Mouse (Mus musculus) CH12.LX (cell line): Measurements from ENCODE around the gene Ube2h. TPM values are rescaled to one million over a fixed set of nuclear protein-coding genes. Genes with fewer than 3 reads are reported as not detected.

Experiments
- DNase-seq: peaks from one replicate; pipeline ENCODE4 v3.0.0-alpha.2; 2013; ENCODE audit errors: extremely low read depth
- H3K27ac ChIP-seq: 2 replicates; pipeline ENCODE4 v1.5.1; 2012; ENCODE audit warnings: low read depth, mild to moderate bottlenecking, control low read depth, moderate library complexity; ENCODE audit not compliant: insufficient read depth
- H3K27me3 ChIP-seq: replicated peaks from 2 replicates; pipeline ENCODE3; 2012; ENCODE audit warnings: inconsistent platforms
- H3K36me3 ChIP-seq, 2 experiments: replicated peaks in 1 of 2; 2 replicates each; pipeline versions ENCODE3 to v1.6.1; 2012; ENCODE audit warnings: inconsistent platforms in 1 of 2, low read length in 1 of 2, mild to moderate bottlenecking in 1 of 2, mixed read lengths in 1 of 2, moderate library complexity in 1 of 2; ENCODE audit not compliant: control insufficient read depth in 1 of 2, insufficient read depth in 1 of 2
- H3K4me1 ChIP-seq, 2 experiments: 2 replicates each; pipeline ENCODE4 v1.6.1; 2012; ENCODE audit warnings: inconsistent platforms in 1 of 2, moderate library complexity in 1 of 2; ENCODE audit not compliant: insufficient read depth in 2 of 2, control insufficient read depth in 1 of 2
- H3K4me2 ChIP-seq: 2 replicates; pipeline ENCODE4 v1.6.1; 2012; ENCODE audit warnings: low read depth, mild to moderate bottlenecking, control low read depth; ENCODE audit not compliant: poor library complexity, insufficient read depth, severe bottlenecking
- H3K4me3 ChIP-seq, 3 experiments: fragments of 150-350 bp in 1 of 3; sonication (generic) in 1 of 3; replicated peaks in 1 of 3; 2 replicates each; pipeline versions ENCODE3 to v1.5.1; 2011 to 2012; ENCODE audit warnings: low read depth in 2 of 3, low read length in 2 of 3, mild to moderate bottlenecking in 2 of 3, moderate library complexity in 2 of 3, control low read depth in 1 of 3, improper control_type of control experiment in 1 of 3, inconsistent platforms in 1 of 3, mixed read lengths in 1 of 3; ENCODE audit not compliant: poor library complexity in 1 of 3
- H3K79me2 ChIP-seq: replicated peaks from 2 replicates; pipeline ENCODE4 v1.6.1; 2012; ENCODE audit warnings: mild to moderate bottlenecking, moderate library complexity; ENCODE audit not compliant: control insufficient read depth, poor library complexity, insufficient read depth, severe bottlenecking; ENCODE audit errors: extremely low read depth
- H3K9ac ChIP-seq: 2 replicates; pipeline ENCODE4 v1.6.1; 2012; ENCODE audit warnings: low read depth, mild to moderate bottlenecking, control low read depth, moderate library complexity; ENCODE audit not compliant: insufficient read depth
- H3K9me3 ChIP-seq: replicated peaks from 2 replicates; pipeline ENCODE3; 2012; ENCODE audit warnings: low read length, inconsistent platforms, mixed read lengths
- BHLHE40 ChIP-seq: IDR thresholded peaks from 2 replicates; pipeline ENCODE4 v1.6.1; 2011; ENCODE audit warnings: mild to moderate bottlenecking, low read depth, low read length, improper control_type of control experiment
- CHD1 ChIP-seq: IDR thresholded peaks from 2 replicates; pipeline ENCODE4 v1.6.1; 2012; ENCODE audit warnings: low read depth, low read length, improper control_type of control experiment, inconsistent platforms
- CHD2 ChIP-seq: IDR thresholded peaks from 2 replicates; pipeline ENCODE4 v1.6.1; 2011; ENCODE audit warnings: low read length, improper control_type of control experiment
- E2F4 ChIP-seq: IDR thresholded peaks from 2 replicates; pipeline ENCODE4 v1.6.1; 2011; ENCODE audit warnings: low read depth, low read length, improper control_type of control experiment; ENCODE audit not compliant: insufficient replicate concordance
- ELF1 ChIP-seq: IDR thresholded peaks from 2 replicates; pipeline ENCODE4 v1.6.1; 2014; ENCODE audit warnings: low read depth, mild to moderate bottlenecking, inconsistent platforms, low read length, improper control_type of control experiment
- HCFC1 ChIP-seq: IDR thresholded peaks from 2 replicates; pipeline ENCODE4 v1.6.1; 2012; ENCODE audit warnings: low read depth, mild to moderate bottlenecking, inconsistent platforms, low read length, improper control_type of control experiment
- JUN ChIP-seq: IDR thresholded peaks from 2 replicates; pipeline ENCODE4 v1.6.1; 2011; ENCODE audit warnings: low read depth, mild to moderate bottlenecking, low read length, improper control_type of control experiment, moderate library complexity; ENCODE audit not compliant: insufficient read depth
- JUND ChIP-seq: conservative IDR thresholded peaks from 2 replicates; pipeline ENCODE4 v1.6.1; 2011; ENCODE audit warnings: low read depth, low read length, improper control_type of control experiment
- MAFK ChIP-seq: IDR thresholded peaks from 2 replicates; pipeline ENCODE4 v1.6.1; 2011; ENCODE audit warnings: low read length, improper control_type of control experiment; ENCODE audit not compliant: insufficient replicate concordance
- MEF2A ChIP-seq: IDR thresholded peaks from 2 replicates; pipeline ENCODE4 v1.6.1; 2014; ENCODE audit warnings: low read depth, mild to moderate bottlenecking, inconsistent platforms, low read length, improper control_type of control experiment, borderline replicate concordance
- SIN3A ChIP-seq: IDR thresholded peaks from 2 replicates; pipeline ENCODE4 v1.6.1; 2012; ENCODE audit warnings: low read length, improper control_type of control experiment, inconsistent platforms
- TBP ChIP-seq: conservative IDR thresholded peaks from 2 replicates; pipeline ENCODE4 v1.6.1; 2011; ENCODE audit warnings: low read depth, low read length, improper control_type of control experiment
- USF1 ChIP-seq: IDR thresholded peaks from 2 replicates; pipeline ENCODE4 v1.6.1; 2014; ENCODE audit warnings: low read depth, mild to moderate bottlenecking, inconsistent platforms, low read length, improper control_type of control experiment
- USF2 ChIP-seq: conservative IDR thresholded peaks from 2 replicates; pipeline ENCODE4 v1.6.1; 2011; ENCODE audit warnings: low read depth, low read length, improper control_type of control experiment
- ZKSCAN1 ChIP-seq: IDR thresholded peaks from 2 replicates; pipeline ENCODE4 v1.6.1; 2012; ENCODE audit warnings: low read depth, inconsistent platforms, low read length, improper control_type of control experiment, borderline replicate concordance
- dilution Hi-C: fragments of 300-500 bp; cut with MboI; formaldehyde crosslinking; loops from 2 replicates; pipeline ENCODE4 v1.14.3; 2020; ENCODE audit warnings: low sequenced_read_pairs; ENCODE audit not compliant: extremely low pct_unique_long_range_greater_than_20kb, extremely low pct_ligation_motif_present
- in situ Hi-C: fragments of 300-500 bp; cut with MboI; formaldehyde crosslinking; loops from 3 replicates; pipeline ENCODE4 v1.14.3; 2019; ENCODE audit warnings: low sequenced_read_pairs, low pct_ligation_motif_present, low pct_unique_long_range_greater_than_20kb, mixed read lengths
- polyA plus RNA-seq: library from polyadenylated mRNA; unstranded; fragments of >175 nt; gene quantifications from 2 replicates; pipeline ENCODE4 v1.2.1, GENCODE M21; 2012; ENCODE audit warnings: low read depth; ENCODE audit not compliant: insufficient read length
- total RNA-seq, 2 experiments: library from RNA; depleted of rRNA; stranded (reverse); fragments of 300-350 nt in 1 of 2; fragments of >200 nt in 1 of 2; gene quantifications; 2 replicates each; pipeline ENCODE4 v1.2.3; 2012 to 2014

The Ube2h gene
- total and polyA plus RNA-seq, 3 experiments: 6.1 to 13.4 (median 13.4) TPM

GRCm38 (mm10) chr6:30178023-30178639 is 126.2 kb downstream of the Ube2h start:
- peaks cover 7 to 25% of the 10 kb centered on the region in 2 experiments; a peak in 2 of 4 replicates for H3K4me1 ChIP-seq

DNA sequence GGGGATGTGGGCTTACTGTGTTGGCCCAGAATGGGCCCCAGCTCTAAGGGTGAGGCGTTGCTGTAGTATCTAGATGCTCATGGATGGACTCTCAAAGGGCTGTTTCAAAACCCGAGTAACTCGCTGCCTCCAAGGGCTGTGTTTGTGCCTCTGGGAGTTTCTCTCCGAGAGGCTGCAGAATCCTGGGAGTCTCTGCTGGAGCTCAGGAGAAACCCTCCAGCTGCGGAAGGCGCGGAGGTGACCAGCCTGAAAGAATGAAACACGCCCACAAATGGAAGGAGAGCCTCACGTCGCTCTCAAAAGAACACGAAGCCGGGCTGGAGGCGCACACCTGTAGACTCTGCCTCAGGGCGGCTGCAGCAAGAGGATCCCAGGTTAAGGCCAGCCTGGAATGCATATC is 127.0 kb downstream of the Ube2h start:
- Histone ChIP-seq H3K4me1 (peaks cover 7 to 33% of the 10 kb centered on the region in 2 experiments; a peak in 2 of 4 replicates), H3K27ac (no peak overlapping the region), H3K79me2 (no peaks in the 10 kb centered on the region), H3K9me3 (no peaks in the 10 kb centered on the region), H3K9ac (no peak overlapping the region), H3K27me3 (peaks cover 22% of the 10 kb centered on the region)
- in situ Hi-C loops: no loop called here
- no peak for TF ChIP-seq E2F4
- TF ChIP-seq, all 38 proteins: peak for 0
- DNase-seq: no peak
- H3K4me3 ChIP-seq: no peak overlapping the region
- no peak overlapping the region for H3K4me2 ChIP-seq
- H3K36me3 ChIP-seq: no peaks in the 10 kb centered on the region
- dilution Hi-C loops: no loop called here

More at GRCm38 (mm10) chr6:30178023-30178639, 126.2 kb downstream of the Ube2h start:
- H3K36me3 ChIP-seq: no peaks in the 10 kb centered on the region
- H3K79me2 ChIP-seq: no peaks in the 10 kb centered on the region
- DNase-seq: no peak
- TF ChIP-seq ZKSCAN1: no peak
- TF ChIP-seq CHD2: no peak
- no peak for TF ChIP-seq TBP
- TF ChIP-seq HCFC1: no peak
- TF ChIP-seq BHLHE40: no peak
- TF ChIP-seq MEF2A: no peak
- no peak for TF ChIP-seq USF1
- TF ChIP-seq SIN3A: no peak
- no peak for TF ChIP-seq ELF1
- no peak for TF ChIP-seq MAFK
- no peak for TF ChIP-seq CHD1
- TF ChIP-seq USF2: no peak
- no peak for TF ChIP-seq JUND
- no peak for TF ChIP-seq JUN
- TF ChIP-seq, all 38 proteins: peak for 0
- peaks cover 2% of the 10 kb centered on the region for H3K9me3 ChIP-seq
- no peak overlapping the region for H3K4me2 ChIP-seq
- in situ Hi-C loops (no loop called here), dilution Hi-C loops (no loop called here)
- no peak overlapping the region for H3K4me3 ChIP-seq
- no peak overlapping the region for H3K9ac ChIP-seq
- H3K27ac ChIP-seq: no peak overlapping the region
- H3K27me3 ChIP-seq: peaks cover 28% of the 10 kb centered on the region
